Mouse (Mus musculus): ENCODE results near the gene Cpeb3.

GRCm38 (mm10) chr19:37048507-37048906 lies 159.9 kb downstream of the Cpeb3 start:
- TF ChIP-seq CTCF (IDR thresholded peaks at IDR 0.05; ENCODE audit: control insufficient read depth, insufficient read depth, insufficient replicate concordance, low read depth, low read length) (no peak), POLR2A (IDR thresholded peaks at IDR 0.05; ENCODE audit: control insufficient read depth, low read depth, low read length) (no peak)
